Mouse (Mus musculus): ENCODE data around the gene Sh3d19. TPM values are rescaled to one million over a fixed set of nuclear protein-coding genes. Genes with fewer than 3 reads are reported as not detected.

Sh3d19 gene
- polyA plus RNA-seq, 1 experiment from 2014 or later = 8.9 TPM

DNA sequence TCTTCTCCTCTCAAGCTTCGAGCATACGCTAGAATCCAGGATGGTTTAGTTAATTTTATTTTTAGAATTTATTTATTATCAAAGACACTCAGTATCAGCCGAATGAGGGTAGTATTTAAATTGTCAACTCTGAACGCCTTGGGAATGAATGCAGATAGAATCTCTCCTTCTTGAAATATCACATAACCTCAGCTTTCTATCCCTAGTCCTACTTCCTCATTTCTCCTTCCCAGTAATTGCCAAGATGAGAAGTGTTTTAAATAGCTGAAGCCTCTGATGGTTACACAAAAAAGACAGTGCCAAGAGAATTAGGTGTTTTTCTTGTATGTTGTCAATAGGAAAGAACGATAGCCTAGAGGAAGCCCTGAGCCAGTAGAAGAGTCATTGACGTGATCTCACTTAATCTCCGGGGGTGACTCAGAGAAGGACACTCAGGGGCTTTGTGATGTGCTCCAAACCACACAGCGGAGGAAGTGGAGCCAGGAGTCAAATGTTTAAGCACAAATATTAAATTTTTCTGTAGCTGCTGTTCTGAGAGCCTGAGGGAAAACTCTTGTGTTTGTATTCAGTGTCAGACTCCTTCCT, 198.0 kb downstream of the Sh3d19 start:
- Histone ChIP-seq H3K4me3 (no peak overlapping the region), H3K27ac (replicated peaks) (no peak overlapping the region), H3K27me3 (no peaks in the 10 kb centered on the region), H3K4me2 (replicated peaks) (no peak overlapping the region), H3K9me3 (no peaks in the 10 kb centered on the region), H3K9ac (replicated peaks) (no peak overlapping the region), H3K4me1 (no peaks in the 10 kb centered on the region), H3K36me3 (no peaks in the 10 kb centered on the region)
- no peak for ATAC-seq (ENCODE audit: low FRiP score, low read depth)
- 82% methylated on average over 8 of the region's 8 CpGs for WGBS

DNA sequence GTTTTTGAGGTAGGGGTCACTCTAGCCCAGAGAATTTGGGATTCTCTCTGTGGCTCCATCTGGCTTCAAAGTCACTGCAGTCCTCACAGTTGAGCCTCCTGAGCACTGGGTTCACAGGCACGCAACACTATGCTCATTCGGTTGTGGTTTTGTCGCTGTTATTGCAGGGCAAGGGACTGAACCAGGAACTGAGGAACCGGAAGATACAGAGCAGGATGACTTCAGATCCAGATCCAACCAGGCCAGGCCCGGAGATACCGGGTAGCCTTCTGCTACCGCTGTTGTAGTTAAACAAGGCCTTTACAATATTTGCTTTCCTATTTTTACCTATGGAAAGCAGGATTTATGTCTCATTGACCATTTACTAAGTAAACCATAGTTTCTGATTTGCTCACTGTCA, 208.8 kb downstream of the Sh3d19 start:
- H3K4me3 ChIP-seq = no peak overlapping the region
- no peaks in the 10 kb centered on the region for H3K4me1 ChIP-seq
- no peak overlapping the region for H3K4me2 ChIP-seq (replicated peaks)
- no peak for ATAC-seq (ENCODE audit: low FRiP score, low read depth)
- no peak overlapping the region for H3K27ac ChIP-seq (replicated peaks)
- H3K27me3 ChIP-seq = no peaks in the 10 kb centered on the region
- no peak overlapping the region for H3K9ac ChIP-seq (replicated peaks)
- H3K9me3 ChIP-seq = no peaks in the 10 kb centered on the region
- H3K36me3 ChIP-seq = no peaks in the 10 kb centered on the region
- WGBS = 89% methylated on average over 7 of the region's 7 CpGs

Other genes with a start within 250 kb of the Sh3d19 start
- gene Fam160a1, start 153.8 kb upstream of the Sh3d19 start, polyA plus RNA-seq (2016; fragmentation: Nextera tagmentation; extraction: Ambion mirVana) = 0.20 and 0.28 TPM in 2 replicates
- 0.09 and 0.12 TPM in 2 replicates for gene Glt28d2, start 83.6 kb upstream of the Sh3d19 start, polyA plus RNA-seq (2016; fragmentation: Nextera tagmentation; extraction: Ambion mirVana)
- 0.31 and 0.96 TPM in 2 replicates for gene Gm37240, start 83.6 kb upstream of the Sh3d19 start, polyA plus RNA-seq (2016; fragmentation: Nextera tagmentation; extraction: Ambion mirVana)
- gene Prss48, start 31.4 kb downstream of the Sh3d19 start, polyA plus RNA-seq (2016; fragmentation: Nextera tagmentation; extraction: Ambion mirVana) = not detected in 2 replicates
- gene Rps3a1, start 171.6 kb downstream of the Sh3d19 start, polyA plus RNA-seq (2016; fragmentation: Nextera tagmentation; extraction: Ambion mirVana) = 812 and 830 TPM in 2 replicates